Mouse (Mus musculus) forebrain, embryonic 12.5 days (tissue): ENCODE measurements around the gene Gm45837. TPM values are rescaled to one million over a fixed set of nuclear protein-coding genes. Genes with fewer than 3 reads are reported as not detected.
A peak's percentile ranks its signal among the peaks of the same experiment; 100 is the strongest.

Source experiments
- ATAC-seq: fragments of 200-750 bp; cut with Nextera tagmentation; 2 replicates; pipeline ENCODE4 v1.8.0; 2017; ENCODE audit warnings: moderate TSS enrichment; ENCODE audit not compliant: low FRiP score
- H3K27ac ChIP-seq: fragments of 300-500 bp; sonication (generic); 2 replicates; pipeline ENCODE4 v1.5.1; 2016; ENCODE audit warnings: mild to moderate bottlenecking
- H3K27me3 ChIP-seq: fragments of 300-500 bp; sonication (generic); 2 replicates; pipeline ENCODE4 v1.6.1; 2016; ENCODE audit warnings: mild to moderate bottlenecking
- H3K36me3 ChIP-seq: fragments of 300-500 bp; sonication (generic); replicated peaks from 2 replicates; pipeline ENCODE4 v1.6.1; 2016; ENCODE audit warnings: mild to moderate bottlenecking
- H3K4me1 ChIP-seq: fragments of 300-500 bp; sonication (generic); 2 replicates; pipeline ENCODE4 v1.6.1; 2016
- H3K4me2 ChIP-seq: fragments of 300-500 bp; sonication (generic); 2 replicates; pipeline ENCODE4 v1.6.1; 2016; ENCODE audit warnings: mild to moderate bottlenecking, moderate library complexity
- H3K4me3 ChIP-seq: fragments of 300-500 bp; sonication (generic); replicated peaks from 2 replicates; pipeline ENCODE4 v1.5.1; 2016; ENCODE audit warnings: mild to moderate bottlenecking
- H3K9ac ChIP-seq: fragments of 300-500 bp; sonication (generic); 2 replicates; pipeline ENCODE4 v1.6.1; 2016; ENCODE audit warnings: mild to moderate bottlenecking
- H3K9me3 ChIP-seq: fragments of 300-500 bp; sonication (generic); 2 replicates; pipeline ENCODE4 v1.6.1; 2016
- WGBS: fragments of 180-500 bp; shearing (Covaris S2); methylation state at CpG from one replicate; pipeline ENCODE4 v1.1.7; 2016; 5-methylcytosine and 5-hydroxymethylcytosine counted together
- polyA plus RNA-seq: library from polyadenylated mRNA; unstranded; fragments of >200 nt; fragmentation: Nextera tagmentation; extraction: Ambion mirVana; gene quantifications from 2 replicates; pipeline ENCODE4 v1.2.1, GENCODE M21; 2016

The Gm45837 gene
- polyA plus RNA-seq, 1 experiment from 2014 or later = not detected

GRCm38 (mm10) chr7:101501236-101501635 is 90.5 kb downstream of the Gm45837 start:
- peaks cover 44% of the 10 kb centered on the region for H3K27me3 ChIP-seq
- 92% methylated on average over 4 of the region's 6 CpGs for WGBS
- H3K4me3 ChIP-seq = no peak overlapping the region
- 0 out of 2 replicates have a peak, but pooled peaks cover 3% of the 10 kb centered on the region for H3K9me3 ChIP-seq
- no peak overlapping the region for H3K9ac ChIP-seq
- no peak for ATAC-seq
- no peaks in the 10 kb centered on the region for H3K36me3 ChIP-seq
- peaks cover 10% of the 10 kb centered on the region for H3K4me1 ChIP-seq
- H3K4me2 ChIP-seq = no peak overlapping the region
- H3K27ac ChIP-seq = no peak overlapping the region

GRCm38 (mm10) chr7:101501675-101502074 is 91.0 kb downstream of the Gm45837 start:
- Histone ChIP-seq H3K4me1 (peaks cover 10% of the 10 kb centered on the region), H3K4me3 (no peak overlapping the region), H3K27me3 (peaks cover 46% of the 10 kb centered on the region), H3K9ac (no peak overlapping the region), H3K9me3 (0 out of 2 replicates have a peak, but pooled peaks cover 3% of the 10 kb centered on the region), H3K4me2 (no peak overlapping the region), H3K27ac (no peak overlapping the region), H3K36me3 (no peaks in the 10 kb centered on the region)
- no peak for ATAC-seq
- 69% methylated on average over 6 of the region's 6 CpGs for WGBS

GRCm38 (mm10) chr7:101503351-101503750 is 92.7 kb downstream of the Gm45837 start:
- Histone ChIP-seq H3K27me3 (peaks cover 46% of the 10 kb centered on the region), H3K9me3 (0 out of 2 replicates have a peak, but pooled peaks cover 3% of the 10 kb centered on the region), H3K4me3 (no peak overlapping the region), H3K27ac (no peak overlapping the region), H3K36me3 (no peaks in the 10 kb centered on the region), H3K4me2 (no peak overlapping the region), H3K9ac (no peak overlapping the region), H3K4me1 (peaks cover 10% of the 10 kb centered on the region)
- peak; percentile 28; the same call in 1 of the 2 replicates for ATAC-seq
- WGBS = 26% methylated on average over 8 of the region's 8 CpGs

GRCm38 (mm10) chr7:101503803-101504202 is 93.1 kb downstream of the Gm45837 start:
- H3K27ac ChIP-seq = no peak overlapping the region
- no peak overlapping the region for H3K4me3 ChIP-seq
- no peak for ATAC-seq
- no peaks in the 10 kb centered on the region for H3K36me3 ChIP-seq
- H3K4me1 ChIP-seq = peaks cover 10% of the 10 kb centered on the region
- no peak overlapping the region for H3K9ac ChIP-seq
- 49% methylated on average over 7 of the region's 7 CpGs for WGBS
- H3K9me3 ChIP-seq = 0 out of 2 replicates have a peak, but pooled peaks cover 3% of the 10 kb centered on the region
- H3K27me3 ChIP-seq = peaks cover 46% of the 10 kb centered on the region
- H3K4me2 ChIP-seq = no peak overlapping the region

GRCm38 (mm10) chr7:101504507-101504906 is 93.8 kb downstream of the Gm45837 start:
- H3K36me3 ChIP-seq = no peaks in the 10 kb centered on the region
- peak overlapping the region; percentile 26 for H3K4me3 ChIP-seq
- no peak overlapping the region for H3K27ac ChIP-seq
- peaks cover 10% of the 10 kb centered on the region for H3K4me1 ChIP-seq
- peak overlapping the region; percentile 36; the same call in 1 of the 2 replicates for H3K9ac ChIP-seq
- H3K4me2 ChIP-seq = peak overlapping the region; percentile 54
- 7% methylated on average over 24 of the region's 24 CpGs for WGBS
- H3K27me3 ChIP-seq = peaks cover 46% of the 10 kb centered on the region
- H3K9me3 ChIP-seq = 0 out of 2 replicates have a peak, but pooled peaks cover 3% of the 10 kb centered on the region
- 0 out of 2 replicates have a peak, but pooled peaks have one; percentile 34 for ATAC-seq

GRCm38 (mm10) chr7:101509212-101509611 is 98.5 kb downstream of the Gm45837 start:
- H3K27ac ChIP-seq = no peak overlapping the region
- no peak for ATAC-seq
- WGBS = 72% methylated on average over 2 of the region's 2 CpGs

GRCm38 (mm10) chr7:101513655-101514054 is 103.0 kb downstream of the Gm45837 start:
- Histone ChIP-seq H3K9ac (no peak overlapping the region), H3K4me1 (0 out of 2 replicates have a peak, but pooled peaks cover 7% of the 10 kb centered on the region), H3K4me2 (no peak overlapping the region), H3K4me3 (no peak overlapping the region), H3K27me3 (no peaks in the 10 kb centered on the region), H3K9me3 (no peaks in the 10 kb centered on the region), H3K36me3 (no peaks in the 10 kb centered on the region), H3K27ac (no peak overlapping the region)
- WGBS = 71% methylated on average over 7 of the region's 7 CpGs
- ATAC-seq = no peak

More at GRCm38 (mm10) chr7:101509212-101509611, 98.5 kb downstream of the Gm45837 start:
- peaks cover 14% of the 10 kb centered on the region for H3K4me1 ChIP-seq
- no peaks in the 10 kb centered on the region for H3K9me3 ChIP-seq
- peaks cover 30% of the 10 kb centered on the region for H3K27me3 ChIP-seq
- H3K4me3 ChIP-seq = no peak overlapping the region
- H3K9ac ChIP-seq = no peak overlapping the region
- H3K36me3 ChIP-seq = no peaks in the 10 kb centered on the region
- no peak overlapping the region for H3K4me2 ChIP-seq

- H3K4me1 ChIP-seq = 0 out of 2 replicates have a peak, but pooled peaks cover 7% of the 10 kb centered on the region
- H3K4me3 ChIP-seq = no peak overlapping the region
- 0 out of 2 replicates have a peak, but pooled peaks cover 3% of the 10 kb centered on the region for H3K9me3 ChIP-seq
- H3K36me3 ChIP-seq = no peaks in the 10 kb centered on the region
- no peak overlapping the region for H3K27ac ChIP-seq
- no peak overlapping the region for H3K9ac ChIP-seq
- 0 out of 2 replicates have a peak, but pooled peaks have one; percentile 33 for ATAC-seq
- WGBS = 80% methylated on average over 6 of the region's 6 CpGs
- no peak overlapping the region for H3K4me2 ChIP-seq
- no peaks in the 10 kb centered on the region for H3K27me3 ChIP-seq
Observed at GRCm38 (mm10) chr7:101514768-101515167, 104.1 kb downstream of the Gm45837 start.

- Histone ChIP-seq H3K4me3 (no peak overlapping the region), H3K9me3 (0 out of 2 replicates have a peak, but pooled peaks cover 3% of the 10 kb centered on the region), H3K36me3 (no peaks in the 10 kb centered on the region), H3K4me1 (0 out of 2 replicates have a peak, but pooled peaks cover 7% of the 10 kb centered on the region), H3K27me3 (no peaks in the 10 kb centered on the region), H3K9ac (no peak overlapping the region), H3K27ac (no peak overlapping the region), H3K4me2 (no peak overlapping the region)
- WGBS = 58% methylated on average over 6 of the region's 6 CpGs
- no peak for ATAC-seq
Observed at GRCm38 (mm10) chr7:101515295-101515694, 104.6 kb downstream of the Gm45837 start.

- H3K9ac ChIP-seq = no peak overlapping the region
- H3K36me3 ChIP-seq = no peaks in the 10 kb centered on the region
Observed at GRCm38 (mm10) chr7:101516460-101516859, 105.8 kb downstream of the Gm45837 start.

GRCm38 (mm10) chr7:101521696-101522095 is 111.0 kb downstream of the Gm45837 start:
- ATAC-seq = no peak
- WGBS = 75% methylated on average over 1 of the region's 1 CpGs

More at GRCm38 (mm10) chr7:101516460-101516859, 105.8 kb downstream of the Gm45837 start:
- ATAC-seq = no peak
- WGBS = 69% methylated on average over 6 of the region's 6 CpGs
- H3K4me3 ChIP-seq = no peak overlapping the region
- H3K4me2 ChIP-seq = no peak overlapping the region
- 0 out of 2 replicates have a peak, but pooled peaks cover 3% of the 10 kb centered on the region for H3K9me3 ChIP-seq
- H3K27ac ChIP-seq = no peak overlapping the region
- no peaks in the 10 kb centered on the region for H3K27me3 ChIP-seq
- H3K4me1 ChIP-seq = 0 out of 2 replicates have a peak, but pooled peaks cover 7% of the 10 kb centered on the region

GRCm38 (mm10) chr7:101523205-101523604 is 112.5 kb downstream of the Gm45837 start:
- peak; percentile 92 for ATAC-seq
- Histone ChIP-seq H3K4me2 (no peak overlapping the region), H3K4me3 (no peak overlapping the region), H3K9me3 (0 out of 2 replicates have a peak, but pooled peaks cover 3% of the 10 kb centered on the region), H3K9ac (no peak overlapping the region), H3K27ac (no peak overlapping the region), H3K36me3 (no peaks in the 10 kb centered on the region), H3K4me1 (peaks cover 14% of the 10 kb centered on the region), H3K27me3 (peaks cover 17% of the 10 kb centered on the region)
- 25% methylated on average over 2 of the region's 2 CpGs for WGBS

More at GRCm38 (mm10) chr7:101521696-101522095, 111.0 kb downstream of the Gm45837 start:
- H3K4me3 ChIP-seq = no peak overlapping the region
- H3K9me3 ChIP-seq = 0 out of 2 replicates have a peak, but pooled peaks cover 3% of the 10 kb centered on the region
- H3K27me3 ChIP-seq = peaks cover 13% of the 10 kb centered on the region
- H3K9ac ChIP-seq = no peak overlapping the region
- H3K36me3 ChIP-seq = no peaks in the 10 kb centered on the region
- H3K4me1 ChIP-seq = peaks cover 14% of the 10 kb centered on the region
- H3K27ac ChIP-seq = no peak overlapping the region
- H3K4me2 ChIP-seq = no peak overlapping the region

GRCm38 (mm10) chr7:101526484-101526883 is 115.8 kb downstream of the Gm45837 start:
- Histone ChIP-seq H3K27ac (no peak overlapping the region), H3K4me3 (no peak overlapping the region), H3K4me2 (no peak overlapping the region), H3K4me1 (peaks cover 14% of the 10 kb centered on the region), H3K27me3 (peaks cover 17% of the 10 kb centered on the region), H3K9me3 (no peaks in the 10 kb centered on the region), H3K9ac (no peak overlapping the region), H3K36me3 (no peaks in the 10 kb centered on the region)
- WGBS = 86% methylated on average over 7 of the region's 7 CpGs
- no peak for ATAC-seq
